Mouse (Mus musculus): ENCODE results near the gene Cdc42bpb. TPM values are rescaled to one million over a fixed set of nuclear protein-coding genes. Genes with fewer than 3 reads are reported as not detected.

Cdc42bpb gene
- 0.74 TPM in 2 replicates for polyA plus RNA-seq (2012)

- H3K27me3 ChIP-seq (ENCODE audit: control insufficient read depth): peaks cover 68% of the 10 kb centered on the region
- TF ChIP-seq TAL1 (IDR thresholded peaks at IDR 0.05; ENCODE audit: low read length): no peak
- TF ChIP-seq GATA1 (IDR thresholded peaks at IDR 0.05; ENCODE audit: low read length): no peak
- no peaks in the 10 kb centered on the region for H3K36me3 ChIP-seq (ENCODE audit: control insufficient read depth)
- H3K4me1 ChIP-seq (ENCODE audit: control insufficient read depth): peaks cover 17% of the 10 kb centered on the region
- H3K9me3 ChIP-seq (ENCODE audit: control insufficient read depth, low read length): no peaks in the 10 kb centered on the region
- H3K4me3 ChIP-seq (replicated peaks): peak within 1 kb of the TSS; percentile 69
Measured at GRCm38 (mm10) chr12:111377376-111377973, at the start of gene Cdc42bpb. Gene Cdc42bpb (minus strand): TSS chr12:111377718.

GRCm38 (mm10) chr12:111425789-111426460, 48.4 kb upstream of the Cdc42bpb start:
- Histone ChIP-seq H3K36me3 (ENCODE audit: control insufficient read depth) (peaks cover 6% of the 10 kb centered on the region; the same call in 1 of the 2 replicates), H3K4me1 (ENCODE audit: control insufficient read depth) (peaks cover 52% of the 10 kb centered on the region), H3K4me3 (replicated peaks) (no peak overlapping the region), H3K27me3 (ENCODE audit: control insufficient read depth) (peaks cover 96% of the 10 kb centered on the region), H3K9me3 (ENCODE audit: control insufficient read depth, low read length) (peaks cover 10% of the 10 kb centered on the region; the same call in 1 of the 2 replicates)
- no peak for TF ChIP-seq TAL1 (IDR thresholded peaks at IDR 0.05; ENCODE audit: low read length)
- TF ChIP-seq GATA1 (IDR thresholded peaks at IDR 0.05; ENCODE audit: low read length): no peak

GRCm38 (mm10) chr12:111425258-111425657, 47.7 kb upstream of the Cdc42bpb start:
- TF ChIP-seq TAL1 (IDR thresholded peaks at IDR 0.05; ENCODE audit: low read length): no peak
- no peak for TF ChIP-seq GATA1 (IDR thresholded peaks at IDR 0.05; ENCODE audit: low read length)
- Histone ChIP-seq H3K9me3 (ENCODE audit: control insufficient read depth, low read length) (peaks cover 10% of the 10 kb centered on the region; the same call in 1 of the 2 replicates), H3K4me3 (replicated peaks) (no peak overlapping the region), H3K27me3 (ENCODE audit: control insufficient read depth) (peaks cover 95% of the 10 kb centered on the region), H3K36me3 (ENCODE audit: control insufficient read depth) (peaks cover 6% of the 10 kb centered on the region; the same call in 1 of the 2 replicates), H3K4me1 (ENCODE audit: control insufficient read depth) (peaks cover 50% of the 10 kb centered on the region)

- peaks cover 95% of the 10 kb centered on the region for H3K27me3 ChIP-seq (ENCODE audit: control insufficient read depth)
- H3K9me3 ChIP-seq (ENCODE audit: control insufficient read depth, low read length): peaks cover 9% of the 10 kb centered on the region; the same call in 1 of the 2 replicates
- no peak overlapping the region for H3K4me3 ChIP-seq (replicated peaks)
- peaks cover 2% of the 10 kb centered on the region; the same call in 1 of the 2 replicates for H3K36me3 ChIP-seq (ENCODE audit: control insufficient read depth)
- H3K4me1 ChIP-seq (ENCODE audit: control insufficient read depth): peaks cover 46% of the 10 kb centered on the region
- TF ChIP-seq GATA1 (IDR thresholded peaks at IDR 0.05; ENCODE audit: low read length) (no peak), TAL1 (IDR thresholded peaks at IDR 0.05; ENCODE audit: low read length) (no peak)
Measured at GRCm38 (mm10) chr12:111424547-111424946, 47.0 kb upstream of the Cdc42bpb start.

GRCm38 (mm10) chr12:111423570-111424129, 46.1 kb upstream of the Cdc42bpb start:
- Histone ChIP-seq H3K4me1 (ENCODE audit: control insufficient read depth) (peaks cover 37% of the 10 kb centered on the region), H3K4me3 (replicated peaks) (no peak overlapping the region), H3K9me3 (ENCODE audit: control insufficient read depth, low read length) (peaks cover 5% of the 10 kb centered on the region; the same call in 1 of the 2 replicates), H3K36me3 (ENCODE audit: control insufficient read depth) (peaks cover 2% of the 10 kb centered on the region; the same call in 1 of the 2 replicates), H3K27me3 (ENCODE audit: control insufficient read depth) (peaks cover 95% of the 10 kb centered on the region)
- TF ChIP-seq TAL1 (IDR thresholded peaks at IDR 0.05; ENCODE audit: low read length) (no peak), GATA1 (IDR thresholded peaks at IDR 0.05; ENCODE audit: low read length) (no peak)

- TF ChIP-seq TAL1 (IDR thresholded peaks at IDR 0.05; ENCODE audit: low read length) (no peak), GATA1 (IDR thresholded peaks at IDR 0.05; ENCODE audit: low read length) (no peak)
- H3K9me3 ChIP-seq (ENCODE audit: control insufficient read depth, low read length): peaks cover 5% of the 10 kb centered on the region; the same call in 1 of the 2 replicates
- H3K27me3 ChIP-seq (ENCODE audit: control insufficient read depth): peaks cover 92% of the 10 kb centered on the region
- peaks cover 33% of the 10 kb centered on the region for H3K4me1 ChIP-seq (ENCODE audit: control insufficient read depth)
- H3K36me3 ChIP-seq (ENCODE audit: control insufficient read depth): peaks cover 2% of the 10 kb centered on the region; the same call in 1 of the 2 replicates
- H3K4me3 ChIP-seq (replicated peaks): no peak overlapping the region
Measured at GRCm38 (mm10) chr12:111422852-111423251, 45.3 kb upstream of the Cdc42bpb start.

GRCm38 (mm10) chr12:111420946-111421709, 43.6 kb upstream of the Cdc42bpb start:
- no peak for TF ChIP-seq GATA1 (IDR thresholded peaks at IDR 0.05; ENCODE audit: low read length)
- no peak for TF ChIP-seq TAL1 (IDR thresholded peaks at IDR 0.05; ENCODE audit: low read length)
- Histone ChIP-seq H3K4me1 (ENCODE audit: control insufficient read depth) (peaks cover 32% of the 10 kb centered on the region), H3K27me3 (ENCODE audit: control insufficient read depth) (peaks cover 96% of the 10 kb centered on the region), H3K9me3 (ENCODE audit: control insufficient read depth, low read length) (peaks cover 3% of the 10 kb centered on the region; the same call in 1 of the 2 replicates), H3K4me3 (replicated peaks) (no peak overlapping the region), H3K36me3 (ENCODE audit: control insufficient read depth) (no peaks in the 10 kb centered on the region; the same call in 1 of the 2 replicates)

GRCm38 (mm10) chr12:111419918-111420317, 42.4 kb upstream of the Cdc42bpb start:
- Histone ChIP-seq H3K4me3 (replicated peaks) (no peak overlapping the region), H3K9me3 (ENCODE audit: control insufficient read depth, low read length) (peaks cover 3% of the 10 kb centered on the region; the same call in 1 of the 2 replicates), H3K4me1 (ENCODE audit: control insufficient read depth) (peaks cover 23% of the 10 kb centered on the region), H3K36me3 (ENCODE audit: control insufficient read depth) (no peaks in the 10 kb centered on the region; the same call in 1 of the 2 replicates), H3K27me3 (ENCODE audit: control insufficient read depth) (peaks cover 88% of the 10 kb centered on the region)
- TF ChIP-seq TAL1 (IDR thresholded peaks at IDR 0.05; ENCODE audit: low read length) (no peak), GATA1 (IDR thresholded peaks at IDR 0.05; ENCODE audit: low read length) (no peak)
